ENCODE assay signal across 9 mouse cellular contexts in genomic region chr7:25154648-25155047, GRCm38 (mm10). TPM values are rescaled to one million over a fixed set of nuclear protein-coding genes. Genes with fewer than 3 reads are reported as not detected.
DNase-seq lines count a peak whose midpoint lies in the region; ATAC-seq and TF ChIP-seq lines count a peak whose summit lies in the region.
"Had no signal": no experiment of that assay in that cellular context is flagged by ENCODE, and none has a peak within 500 bp of the region (broad histone marks: within the 10 kb centered on the region; RNA-seq: fewer than 3 reads in every experiment).

No protein-coding gene starts in this region.

- peak; percentile 50; the same call in 1 of the 2 replicates for ATAC-seq in erythroblast, adult 5-6 weeks (replicated peaks; ENCODE audit: low FRiP score, poor library complexity, severe bottlenecking)
- no peak for ATAC-seq in liver, embryonic 12.5 days
- ATAC-seq in neural tube, embryonic 15.5 days (ENCODE audit: low FRiP score) = no peak

- H3K36me3 ChIP-seq in liver, embryonic 12.5 days = no peaks in the 10 kb centered on the region
- peaks cover 2% of the 10 kb centered on the region; the same call in 1 of the 2 replicates for H3K36me3 ChIP-seq in neural tube, embryonic 15.5 days

- no peak for TF ChIP-seq CTCF in layer of hippocampus, adult 2 months (conservative IDR thresholded peaks at IDR 0.05)

- H3K4me2 ChIP-seq in liver, embryonic 12.5 days = peak overlapping the region; percentile 83
- H3K4me2 ChIP-seq in neural tube, embryonic 15.5 days = peak overlapping the region; percentile 22

- peaks cover 66% of the 10 kb centered on the region for H3K4me1 ChIP-seq in liver, embryonic 12.5 days
- peaks cover 67% of the 10 kb centered on the region for H3K4me1 ChIP-seq in neural tube, embryonic 15.5 days

- H3K27ac ChIP-seq in liver, embryonic 12.5 days = peak overlapping the region; percentile 91
- H3K27ac ChIP-seq in neural tube, embryonic 15.5 days (replicated peaks) = peak overlapping the region; percentile 81; the same call in 1 of the 2 replicates
- H3K27ac ChIP-seq in layer of hippocampus, adult 2 months = no peak overlapping the region

- peak overlapping the region; percentile 48; the same call in 1 of the 2 replicates for H3K4me3 ChIP-seq in liver, embryonic 12.5 days
- no peak overlapping the region for H3K4me3 ChIP-seq in neural tube, embryonic 15.5 days (replicated peaks)
- no peak overlapping the region for H3K4me3 ChIP-seq in layer of hippocampus, adult 2 months

- peak overlapping the region; percentile 73 for H3K9ac ChIP-seq in liver, embryonic 12.5 days
- no peak overlapping the region for H3K9ac ChIP-seq in neural tube, embryonic 15.5 days (replicated peaks)

- intact Hi-C loops in left cerebral cortex, postnatal 4 days (cut with DNase I) = no loop called here
- intact Hi-C loops in heart, postnatal 25 days (cut with DNase I) = no loop called here

- DNase-seq in left cerebral cortex, postnatal 4 days = peak; percentile 33
- no peak for DNase-seq in left cerebral cortex, adult 18-20 months (ENCODE audit: low spot score in 2 of 2)
- no peak for DNase-seq in adrenal gland, adult 8-10 months
- no peak for DNase-seq in heart, postnatal 25 days (ENCODE audit: low spot score)
- no peak for DNase-seq in layer of hippocampus, adult 2 months (ENCODE audit: low spot score in 2 of 2)
- DNase-seq: layer of hippocampus, adult 9-11 months had no signal

- H3K9me3 ChIP-seq in liver, embryonic 12.5 days (replicated peaks) = no peaks in the 10 kb centered on the region
- H3K9me3 ChIP-seq in neural tube, embryonic 15.5 days (replicated peaks) = no peaks in the 10 kb centered on the region

- peaks cover 79% of the 10 kb centered on the region for H3K27me3 ChIP-seq in liver, embryonic 12.5 days (replicated peaks)
- no peaks in the 10 kb centered on the region for H3K27me3 ChIP-seq in neural tube, embryonic 15.5 days (replicated peaks)

- WGBS in liver, embryonic 12.5 days (ENCODE audit: insufficient replicate concordance) = 71% methylated on average over 4 of the region's 4 CpGs
- 59% methylated on average over 4 of the region's 4 CpGs for WGBS in neural tube, embryonic 15.5 days

RNA-seq across cellular contexts. Expression of gene Pou2f2, which starts 24.9 kb away (rescaled TPM):
- 10 to 100 TPM; 17.7 to 18.7 TPM for total RNA-seq in left cerebral cortex, postnatal 4 days (2021)
- 10 to 100 TPM in 1 of 2 experiments, 1 to 10 TPM in 1; 7.7 to 12.9 TPM for total RNA-seq in left cerebral cortex, adult 18-20 months (2021)
- total RNA-seq in erythroblast, adult 5-6 weeks (2015; ENCODE audit: low replicate concordance) = 3.1 and 4.8 TPM in 2 replicates
- total RNA-seq in erythroblast, adult 5-6 weeks (2017; ENCODE audit: low replicate concordance) = 0.56 and 1.2 TPM in 2 replicates
- polyA plus RNA-seq in liver, embryonic 12.5 days (2016; fragmentation: Nextera tagmentation; extraction: Ambion mirVana) = 1.9 TPM in 2 replicates
- 19.5 and 24.1 TPM in 2 replicates for polyA plus RNA-seq in neural tube, embryonic 15.5 days (2015; fragmentation: Nextera tagmentation; extraction: Ambion mirVana)
- total RNA-seq in adrenal gland, adult 8-10 months (2022) = 1 to 10 TPM in 3 of 4 experiments, under 1 TPM in 1; 0.90 to 3.5 (median 1.7) TPM
- under 1 TPM; 0.60 to 0.61 TPM for total RNA-seq in heart, postnatal 25 days (2021)
- total RNA-seq in layer of hippocampus, adult 2 months (2021) = 1 to 10 TPM; 8.2 to 8.5 TPM
